Comparison of ENCODE assay signal across 14 mouse cellular contexts in the genomic region with DNA sequence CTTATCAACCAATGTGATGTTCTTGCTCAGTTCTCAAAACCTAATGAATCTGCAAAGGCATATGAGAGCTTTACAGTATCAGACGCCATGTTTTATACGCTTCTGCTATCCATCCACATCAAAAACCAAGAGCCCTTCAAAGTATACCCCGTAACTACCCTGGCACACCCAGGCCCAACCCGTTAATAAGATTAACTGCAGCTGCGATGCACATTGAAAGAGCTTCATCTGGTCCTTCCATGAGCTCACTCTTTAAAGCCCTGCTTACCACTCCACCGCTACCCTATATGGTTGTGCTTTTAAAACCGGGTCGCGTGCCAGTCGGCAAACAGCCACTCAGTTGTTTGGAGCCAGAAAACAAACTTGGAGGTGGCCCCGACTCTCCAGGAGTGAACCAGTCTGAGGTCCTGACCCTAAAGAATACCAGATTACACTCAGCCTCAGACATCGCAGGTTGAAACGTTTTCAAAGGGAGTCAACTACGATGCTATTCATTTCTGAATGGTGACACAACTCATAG. TPM values are rescaled to one million over a fixed set of nuclear protein-coding genes. Genes with fewer than 3 reads are reported as not detected.
A peak's percentile ranks its signal among the peaks of the same experiment; 100 is the strongest.
DNase-seq lines count a peak whose midpoint lies in the region; ATAC-seq and TF ChIP-seq lines count a peak whose summit lies in the region.
"Had no signal": no experiment of that assay in that cellular context is flagged by ENCODE, and none has a peak within 500 bp of the region (broad histone marks: within the 10 kb centered on the region; RNA-seq: fewer than 3 reads in every experiment).

No protein-coding gene starts in this region.

- H3K27ac ChIP-seq in embryonic facial prominence, embryonic 13.5 days, result 0 out of 2 replicates have a peak overlapping the region, but pooled peaks have one; percentile 9
- H3K27ac ChIP-seq in embryonic facial prominence, embryonic 10.5 days (replicated peaks), result no peak overlapping the region
- 0 out of 2 replicates have a peak overlapping the region, but pooled peaks have one; percentile 42 for H3K27ac ChIP-seq in kidney, postnatal 0 days
- H3K27ac ChIP-seq in heart, embryonic 12.5 days (ENCODE audit: poor library complexity, severe bottlenecking), result peak overlapping the region; percentile 9; the same call in 1 of the 2 replicates
- peak overlapping the region; percentile 60 for H3K27ac ChIP-seq in intestine, postnatal 0 days (ENCODE audit: low read depth, low read length)
- H3K27ac ChIP-seq: forebrain, embryonic 15.5 days; neural tube, embryonic 13.5 days had no signal

- ATAC-seq in embryonic facial prominence, embryonic 13.5 days (ENCODE audit: insufficient number of reproducible peaks, insufficient read depth, low FRiP score, low TSS enrichment, low read depth), result no peak
- no peak for ATAC-seq in kidney, postnatal 0 days (replicated peaks; ENCODE audit: low FRiP score, low read depth)
- ATAC-seq in heart, embryonic 12.5 days (ENCODE audit: insufficient number of reproducible peaks, low FRiP score), result no peak
- ATAC-seq in intestine, postnatal 0 days, result no peak
- ATAC-seq: forebrain, embryonic 15.5 days had no signal

- TF ChIP-seq CTCF in kidney, postnatal 0 days (IDR thresholded peaks at IDR 0.05; ENCODE audit: low read depth), result no peak
- no peak for TF ChIP-seq CTCF in intestine, postnatal 0 days (IDR thresholded peaks at IDR 0.05; ENCODE audit: low read depth)

- H3K9ac ChIP-seq in embryonic facial prominence, embryonic 13.5 days, result no peak overlapping the region
- H3K9ac ChIP-seq in kidney, postnatal 0 days (ENCODE audit: low read depth, low read length), result no peak overlapping the region
- H3K9ac ChIP-seq in heart, embryonic 12.5 days, result no peak overlapping the region
- H3K9ac ChIP-seq in intestine, postnatal 0 days (ENCODE audit: low read depth, low read length), result no peak overlapping the region
- H3K9ac ChIP-seq: forebrain, embryonic 15.5 days; neural tube, embryonic 13.5 days had no signal

- no peak for DNase-seq in embryonic facial prominence, embryonic 10.5 days (ENCODE audit: low spot score)
- DNase-seq in kidney, postnatal 0 days (ENCODE audit: low spot score), result no peak
- DNase-seq in kidney, adult 11 months, result no peak
- DNase-seq in adipocyte (ENCODE audit: low spot score), result no peak
- DNase-seq in adrenal gland, adult 18-20 months (ENCODE audit: low spot score in 2 of 2), result no peak
- DNase-seq: adrenal gland, adult 8-10 months; cerebellum, postnatal 25 days; gastrocnemius, postnatal 25 days; right cerebral cortex, adult 18-20 months had no signal

- no peaks in the 10 kb centered on the region for H3K27me3 ChIP-seq in embryonic facial prominence, embryonic 13.5 days
- no peaks in the 10 kb centered on the region for H3K27me3 ChIP-seq in embryonic facial prominence, embryonic 10.5 days (replicated peaks; ENCODE audit: low read depth, poor library complexity, severe bottlenecking)
- no peaks in the 10 kb centered on the region for H3K27me3 ChIP-seq in kidney, postnatal 0 days (ENCODE audit: insufficient read depth, low read length)
- no peaks in the 10 kb centered on the region for H3K27me3 ChIP-seq in heart, embryonic 12.5 days (replicated peaks)
- no peaks in the 10 kb centered on the region for H3K27me3 ChIP-seq in intestine, postnatal 0 days (replicated peaks; ENCODE audit: control insufficient read depth, insufficient read depth, low read length)
- H3K27me3 ChIP-seq: forebrain, embryonic 15.5 days; neural tube, embryonic 13.5 days had no signal

- no peaks in the 10 kb centered on the region for H3K9me3 ChIP-seq in embryonic facial prominence, embryonic 13.5 days
- no peaks in the 10 kb centered on the region for H3K9me3 ChIP-seq in embryonic facial prominence, embryonic 10.5 days
- no peaks in the 10 kb centered on the region for H3K9me3 ChIP-seq in kidney, postnatal 0 days (replicated peaks; ENCODE audit: low read length)
- no peaks in the 10 kb centered on the region for H3K9me3 ChIP-seq in heart, embryonic 12.5 days (replicated peaks)
- no peaks in the 10 kb centered on the region for H3K9me3 ChIP-seq in intestine, postnatal 0 days (ENCODE audit: control insufficient read depth)
- H3K9me3 ChIP-seq: forebrain, embryonic 15.5 days; neural tube, embryonic 13.5 days had no signal

- H3K36me3 ChIP-seq in embryonic facial prominence, embryonic 13.5 days, result peaks cover 4% of the 10 kb centered on the region; the same call in 1 of the 2 replicates
- H3K36me3 ChIP-seq in embryonic facial prominence, embryonic 10.5 days (replicated peaks), result 0 out of 2 replicates have a peak, but pooled peaks cover 2% of the 10 kb centered on the region
- H3K36me3 ChIP-seq in kidney, postnatal 0 days (ENCODE audit: insufficient read depth, low read length), result no peaks in the 10 kb centered on the region
- no peaks in the 10 kb centered on the region for H3K36me3 ChIP-seq in heart, embryonic 12.5 days
- H3K36me3 ChIP-seq in intestine, postnatal 0 days (ENCODE audit: control insufficient read depth, insufficient read depth), result peaks cover 3% of the 10 kb centered on the region; the same call in 1 of the 2 replicates
- H3K36me3 ChIP-seq: forebrain, embryonic 15.5 days; neural tube, embryonic 13.5 days had no signal

- H3K4me2 ChIP-seq in embryonic facial prominence, embryonic 13.5 days, result no peak overlapping the region
- no peak overlapping the region for H3K4me2 ChIP-seq in kidney, postnatal 0 days (ENCODE audit: low read length)
- no peak overlapping the region for H3K4me2 ChIP-seq in heart, embryonic 12.5 days
- H3K4me2 ChIP-seq in intestine, postnatal 0 days (replicated peaks; ENCODE audit: low read depth), result no peak overlapping the region
- H3K4me2 ChIP-seq: forebrain, embryonic 15.5 days; neural tube, embryonic 13.5 days had no signal

- no peak overlapping the region for H3K4me3 ChIP-seq in embryonic facial prominence, embryonic 13.5 days
- no peak overlapping the region for H3K4me3 ChIP-seq in embryonic facial prominence, embryonic 10.5 days
- no peak overlapping the region for H3K4me3 ChIP-seq in kidney, postnatal 0 days (replicated peaks; ENCODE audit: low read depth, low read length)
- no peak overlapping the region for H3K4me3 ChIP-seq in heart, embryonic 12.5 days
- no peak overlapping the region for H3K4me3 ChIP-seq in intestine, postnatal 0 days (ENCODE audit: low read depth, low read length)
- H3K4me3 ChIP-seq: forebrain, embryonic 15.5 days; neural tube, embryonic 13.5 days had no signal

- 72% methylated on average over 14 of the region's 14 CpGs for WGBS in embryonic facial prominence, embryonic 13.5 days
- 79% methylated on average over 14 of the region's 14 CpGs for WGBS in embryonic facial prominence, embryonic 10.5 days
- WGBS in kidney, postnatal 0 days, result 68% methylated on average over 14 of the region's 14 CpGs
- 72% methylated on average over 14 of the region's 14 CpGs for WGBS in heart, embryonic 12.5 days
- 52% methylated on average over 14 of the region's 14 CpGs for WGBS in intestine, postnatal 0 days

- peaks cover 85% of the 10 kb centered on the region for H3K4me1 ChIP-seq in embryonic facial prominence, embryonic 13.5 days
- H3K4me1 ChIP-seq in embryonic facial prominence, embryonic 10.5 days, result peaks cover 71% of the 10 kb centered on the region
- peaks cover 49% of the 10 kb centered on the region for H3K4me1 ChIP-seq in kidney, postnatal 0 days (replicated peaks; ENCODE audit: insufficient read depth, low read length)
- H3K4me1 ChIP-seq in heart, embryonic 12.5 days (replicated peaks), result peaks cover 95% of the 10 kb centered on the region
- H3K4me1 ChIP-seq in intestine, postnatal 0 days (replicated peaks; ENCODE audit: control insufficient read depth, insufficient read depth, low read length), result peaks cover 41% of the 10 kb centered on the region

RNA-seq across cellular contexts. Expression of a gene that starts 50.6 kb away (rescaled TPM):
- 17.7 and 20.8 TPM in 2 replicates for polyA plus RNA-seq in embryonic facial prominence, embryonic 13.5 days (2015; fragmentation: Nextera tagmentation; extraction: Ambion mirVana)
- polyA plus RNA-seq in embryonic facial prominence, embryonic 10.5 days (2016; fragmentation: Nextera tagmentation; extraction: Ambion mirVana), result 15.8 and 19.4 TPM in 2 replicates
- 11.9 and 12.5 TPM in 2 replicates for polyA plus RNA-seq in kidney, postnatal 0 days (2015; fragmentation: Nextera tagmentation; extraction: Ambion mirVana)
- polyA plus RNA-seq in heart, embryonic 12.5 days (2016; fragmentation: Nextera tagmentation; extraction: Ambion mirVana), result 27.0 and 28.1 TPM in 2 replicates
- 16.7 and 18.1 TPM in 2 replicates for polyA plus RNA-seq in intestine, postnatal 0 days (2015; fragmentation: Nextera tagmentation; extraction: Ambion mirVana)
- 10 to 100 TPM; 39.2 to 44.8 TPM for total RNA-seq in adrenal gland, adult 18-20 months (2021)
